Mouse (Mus musculus) forebrain, embryonic 12.5 days (tissue): ENCODE results near the gene Jph2. TPM values are rescaled to one million over a fixed set of nuclear protein-coding genes. Genes with fewer than 3 reads are reported as not detected.

Source experiments
- ATAC-seq: fragments of 200-750 bp; cut with Nextera tagmentation; 2 replicates; pipeline ENCODE4 v1.8.0; 2017; ENCODE audit warnings: moderate TSS enrichment; ENCODE audit not compliant: low FRiP score
- H3K27ac ChIP-seq: fragments of 300-500 bp; sonication (generic); 2 replicates; pipeline ENCODE4 v1.5.1; 2016; ENCODE audit warnings: mild to moderate bottlenecking
- H3K27me3 ChIP-seq: fragments of 300-500 bp; sonication (generic); 2 replicates; pipeline ENCODE4 v1.6.1; 2016; ENCODE audit warnings: mild to moderate bottlenecking
- H3K36me3 ChIP-seq: fragments of 300-500 bp; sonication (generic); replicated peaks from 2 replicates; pipeline ENCODE4 v1.6.1; 2016; ENCODE audit warnings: mild to moderate bottlenecking
- H3K4me1 ChIP-seq: fragments of 300-500 bp; sonication (generic); 2 replicates; pipeline ENCODE4 v1.6.1; 2016
- H3K4me2 ChIP-seq: fragments of 300-500 bp; sonication (generic); 2 replicates; pipeline ENCODE4 v1.6.1; 2016; ENCODE audit warnings: mild to moderate bottlenecking, moderate library complexity
- H3K4me3 ChIP-seq: fragments of 300-500 bp; sonication (generic); replicated peaks from 2 replicates; pipeline ENCODE4 v1.5.1; 2016; ENCODE audit warnings: mild to moderate bottlenecking
- H3K9ac ChIP-seq: fragments of 300-500 bp; sonication (generic); 2 replicates; pipeline ENCODE4 v1.6.1; 2016; ENCODE audit warnings: mild to moderate bottlenecking
- H3K9me3 ChIP-seq: fragments of 300-500 bp; sonication (generic); 2 replicates; pipeline ENCODE4 v1.6.1; 2016
- WGBS: fragments of 180-500 bp; shearing (Covaris S2); methylation state at CpG from one replicate; pipeline ENCODE4 v1.1.7; 2016; 5-methylcytosine and 5-hydroxymethylcytosine counted together
- polyA plus RNA-seq: library from polyadenylated mRNA; unstranded; fragments of >200 nt; fragmentation: Nextera tagmentation; extraction: Ambion mirVana; gene quantifications from 2 replicates; pipeline ENCODE4 v1.2.1, GENCODE M21; 2016

The Jph2 gene
- polyA plus RNA-seq, 1 experiment from 2014 or later = 0.24 TPM

DNA sequence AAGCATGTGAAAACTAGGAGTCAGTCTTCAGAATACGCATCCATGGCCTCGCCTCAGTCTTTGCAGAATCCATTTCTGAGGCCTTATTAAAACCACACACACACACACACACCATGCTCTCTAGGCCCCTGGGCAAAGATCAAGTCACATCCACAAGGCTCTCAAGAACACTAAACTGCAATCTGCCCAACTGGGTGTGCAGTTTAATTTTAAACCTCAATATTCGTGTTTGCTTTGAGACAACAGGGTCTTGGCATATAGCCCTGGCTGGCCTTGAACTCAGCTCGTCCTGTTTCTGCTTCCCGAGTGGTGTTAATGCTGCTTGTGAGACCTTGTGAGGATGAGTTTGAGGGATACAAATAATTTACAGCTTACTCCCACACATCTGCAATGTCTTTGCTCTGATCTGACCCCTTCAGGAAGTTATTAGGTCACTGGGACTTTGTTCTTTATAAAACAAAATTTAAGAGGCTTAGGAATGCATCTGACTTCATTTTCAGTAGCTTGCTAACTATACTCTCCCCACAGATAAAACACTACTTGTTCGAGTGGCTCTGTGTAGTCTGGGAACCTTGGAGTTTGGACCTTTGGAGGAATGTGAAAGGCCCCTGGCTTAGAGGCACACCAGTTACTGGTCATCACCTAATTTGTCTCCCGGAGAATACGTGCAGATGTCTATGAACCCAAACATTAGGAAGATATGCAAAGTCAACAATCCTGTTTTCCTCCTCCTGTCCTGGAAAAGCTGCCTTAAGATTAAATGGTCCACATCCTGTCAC, 6.4 kb upstream of the Jph2 start:
- no peak overlapping the region for H3K27ac ChIP-seq
- no peak overlapping the region for H3K9ac ChIP-seq
- no peak for ATAC-seq
- H3K4me1 ChIP-seq = no peaks in the 10 kb centered on the region
- H3K9me3 ChIP-seq = no peaks in the 10 kb centered on the region
- H3K4me2 ChIP-seq = no peak overlapping the region
- 90% methylated on average over 8 of the region's 8 CpGs for WGBS
- H3K27me3 ChIP-seq = no peaks in the 10 kb centered on the region
- peaks cover 40% of the 10 kb centered on the region for H3K36me3 ChIP-seq
- H3K4me3 ChIP-seq = no peak overlapping the region

GRCm38 (mm10) chr2:163401221-163401620, 3.4 kb upstream of the Jph2 start:
- Histone ChIP-seq H3K4me3 (no peak overlapping the region), H3K27ac (no peak overlapping the region), H3K9me3 (no peaks in the 10 kb centered on the region), H3K27me3 (no peaks in the 10 kb centered on the region), H3K4me2 (no peak overlapping the region), H3K4me1 (peaks cover 12% of the 10 kb centered on the region), H3K36me3 (peaks cover 18% of the 10 kb centered on the region), H3K9ac (no peak overlapping the region)
- WGBS = 13% methylated on average over 8 of the region's 8 CpGs
- no peak for ATAC-seq

DNA sequence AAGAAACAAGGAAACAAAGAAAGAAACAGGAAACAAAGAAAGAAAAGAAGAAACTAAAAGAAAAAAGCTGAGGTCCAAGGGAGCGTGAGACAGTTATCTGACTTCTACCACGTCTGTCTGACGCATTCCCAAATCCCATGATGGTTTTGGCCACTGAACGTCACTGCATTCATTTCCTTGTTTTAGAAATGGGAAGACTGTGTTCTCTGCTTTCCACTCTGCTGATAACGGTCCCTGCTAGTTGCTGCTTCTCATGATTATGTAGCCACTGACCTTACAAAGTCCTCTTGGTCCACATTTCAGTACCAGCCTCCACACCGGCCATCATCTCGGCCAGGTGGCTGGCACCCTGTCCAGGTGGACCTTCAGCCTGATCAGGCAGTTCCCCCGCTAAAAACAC, 1.4 kb upstream of the Jph2 start:
- no peak for ATAC-seq
- Histone ChIP-seq H3K36me3 (0 out of 2 replicates have a peak, but pooled peaks cover 3% of the 10 kb centered on the region), H3K4me1 (peaks cover 12% of the 10 kb centered on the region), H3K27ac (no peak overlapping the region), H3K4me3 (no peak overlapping the region), H3K9ac (no peak overlapping the region), H3K9me3 (no peaks in the 10 kb centered on the region), H3K4me2 (no peak overlapping the region), H3K27me3 (0 out of 2 replicates have a peak, but pooled peaks cover 3% of the 10 kb centered on the region)
- 80% methylated on average over 8 of the region's 8 CpGs for WGBS

- ATAC-seq = no peak
- no peak overlapping the region for H3K4me3 ChIP-seq
- 0 out of 2 replicates have a peak, but pooled peaks cover 3% of the 10 kb centered on the region for H3K27me3 ChIP-seq
- WGBS = 83% methylated on average over 4 of the region's 4 CpGs
- no peak overlapping the region for H3K9ac ChIP-seq
- peaks cover 12% of the 10 kb centered on the region for H3K4me1 ChIP-seq
- H3K9me3 ChIP-seq = no peaks in the 10 kb centered on the region
- H3K27ac ChIP-seq = no peak overlapping the region
- no peak overlapping the region for H3K4me2 ChIP-seq
- no peaks in the 10 kb centered on the region for H3K36me3 ChIP-seq
Measured at GRCm38 (mm10) chr2:163398770-163399169, 977 bp upstream of the Jph2 start.

- Histone ChIP-seq H3K4me2 (no peak overlapping the region), H3K9ac (no peak overlapping the region), H3K4me3 (no peak overlapping the region), H3K4me1 (peaks cover 12% of the 10 kb centered on the region), H3K9me3 (no peaks in the 10 kb centered on the region), H3K36me3 (no peaks in the 10 kb centered on the region), H3K27ac (no peak overlapping the region), H3K27me3 (0 out of 2 replicates have a peak, but pooled peaks cover 3% of the 10 kb centered on the region)
- WGBS = 94% methylated on average over 19 of the region's 19 CpGs
- no peak for ATAC-seq
Measured at GRCm38 (mm10) chr2:163397071-163397470, 722 bp downstream of the Jph2 start.

DNA sequence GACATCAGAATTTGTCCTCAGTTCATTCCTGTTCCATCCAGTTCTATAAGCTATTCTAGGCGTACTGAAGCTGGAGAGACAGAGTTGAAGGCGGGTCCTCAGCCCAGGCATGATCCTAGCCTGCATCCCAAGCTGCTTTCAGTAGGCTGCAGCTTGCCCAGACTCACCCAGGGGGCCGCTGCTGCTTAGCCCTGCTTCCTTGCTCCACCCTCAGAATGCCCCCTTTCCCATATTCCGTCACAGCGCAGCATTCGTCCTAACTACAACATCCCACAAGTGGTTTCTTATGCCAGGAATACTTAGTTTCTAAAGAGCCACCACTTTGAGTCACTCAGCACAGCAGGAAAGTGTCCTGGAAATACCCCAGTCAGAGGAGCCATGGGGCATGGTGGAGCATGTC, 2.8 kb downstream of the Jph2 start:
- H3K9me3 ChIP-seq = no peaks in the 10 kb centered on the region
- no peak for ATAC-seq
- peaks cover 12% of the 10 kb centered on the region for H3K4me1 ChIP-seq
- no peaks in the 10 kb centered on the region for H3K36me3 ChIP-seq
- H3K4me2 ChIP-seq = no peak overlapping the region
- H3K4me3 ChIP-seq = no peak overlapping the region
- H3K9ac ChIP-seq = no peak overlapping the region
- H3K27me3 ChIP-seq = 0 out of 2 replicates have a peak, but pooled peaks cover 3% of the 10 kb centered on the region
- 87% methylated on average over 6 of the region's 6 CpGs for WGBS
- H3K27ac ChIP-seq = no peak overlapping the region

DNA sequence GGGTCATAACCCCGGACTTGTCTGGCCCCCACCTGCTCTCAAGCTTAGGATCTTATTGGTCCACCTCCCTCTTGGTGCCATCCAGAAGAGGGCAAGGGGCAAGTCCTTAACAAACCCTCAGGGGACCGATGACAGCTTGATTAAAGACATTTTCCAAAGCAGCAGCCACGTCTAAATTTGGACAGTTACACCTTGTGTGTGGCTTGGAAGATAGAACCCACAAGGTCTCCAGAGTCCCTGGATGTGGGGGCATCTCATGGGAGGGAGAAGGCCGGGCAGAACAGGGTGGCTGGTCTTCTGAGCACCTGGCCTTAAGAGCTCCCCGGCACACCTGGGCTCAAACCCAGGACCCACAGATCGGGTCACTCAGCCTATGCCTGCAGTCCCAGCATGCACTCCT, 3.8 kb downstream of the Jph2 start:
- ATAC-seq = no peak
- Histone ChIP-seq H3K27me3 (0 out of 2 replicates have a peak, but pooled peaks cover 3% of the 10 kb centered on the region), H3K4me3 (no peak overlapping the region), H3K36me3 (no peaks in the 10 kb centered on the region), H3K27ac (no peak overlapping the region), H3K9me3 (no peaks in the 10 kb centered on the region), H3K4me1 (peaks cover 12% of the 10 kb centered on the region), H3K9ac (no peak overlapping the region), H3K4me2 (no peak overlapping the region)
- 79% methylated on average over 6 of the region's 6 CpGs for WGBS

GRCm38 (mm10) chr2:163393241-163393640, 4.6 kb downstream of the Jph2 start:
- no peak overlapping the region for H3K9ac ChIP-seq
- ATAC-seq = no peak
- WGBS = 91% methylated on average over 10 of the region's 10 CpGs
- no peaks in the 10 kb centered on the region for H3K36me3 ChIP-seq
- H3K27ac ChIP-seq = no peak overlapping the region
- H3K27me3 ChIP-seq = 0 out of 2 replicates have a peak, but pooled peaks cover 3% of the 10 kb centered on the region
- H3K9me3 ChIP-seq = no peaks in the 10 kb centered on the region
- H3K4me1 ChIP-seq = peaks cover 11% of the 10 kb centered on the region
- H3K4me2 ChIP-seq = no peak overlapping the region
- no peak overlapping the region for H3K4me3 ChIP-seq

- Histone ChIP-seq H3K27ac (no peak overlapping the region), H3K4me3 (no peak overlapping the region), H3K4me1 (peaks cover 3% of the 10 kb centered on the region), H3K27me3 (0 out of 2 replicates have a peak, but pooled peaks cover 3% of the 10 kb centered on the region), H3K4me2 (no peak overlapping the region), H3K9me3 (no peaks in the 10 kb centered on the region), H3K36me3 (no peaks in the 10 kb centered on the region), H3K9ac (no peak overlapping the region)
- ATAC-seq = no peak
- 80% methylated on average over 6 of the region's 6 CpGs for WGBS
Measured at GRCm38 (mm10) chr2:163392436-163392835, 5.4 kb downstream of the Jph2 start.

GRCm38 (mm10) chr2:163386423-163387190, 11.2 kb downstream of the Jph2 start:
- Histone ChIP-seq H3K4me3 (no peak overlapping the region), H3K27me3 (no peaks in the 10 kb centered on the region), H3K4me1 (no peaks in the 10 kb centered on the region), H3K36me3 (no peaks in the 10 kb centered on the region), H3K9me3 (no peaks in the 10 kb centered on the region), H3K27ac (no peak overlapping the region), H3K9ac (no peak overlapping the region), H3K4me2 (no peak overlapping the region)
- no peak for ATAC-seq
- 85% methylated on average over 15 of the region's 15 CpGs for WGBS

DNA sequence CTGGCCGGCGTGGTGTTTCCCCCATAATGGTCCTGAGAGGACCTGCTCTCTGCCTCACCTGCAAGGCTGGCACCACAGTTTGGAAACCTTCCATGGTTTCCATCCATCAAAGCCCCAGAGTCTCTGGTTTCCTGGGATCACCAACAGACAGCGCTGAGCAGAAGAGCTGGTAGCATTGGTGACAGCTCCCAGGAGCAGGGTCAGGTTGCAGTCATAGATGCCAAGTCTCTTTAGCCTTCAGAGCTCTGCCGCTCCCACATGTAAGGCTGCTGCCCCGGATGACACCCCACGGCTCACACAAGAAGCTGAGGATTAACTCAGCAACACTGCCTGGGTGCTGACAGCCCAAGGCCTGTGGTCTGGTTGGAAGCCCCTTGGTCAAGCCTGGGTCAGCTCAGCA, 12.7 kb downstream of the Jph2 start:
- no peaks in the 10 kb centered on the region for H3K36me3 ChIP-seq
- H3K27ac ChIP-seq = no peak overlapping the region
- no peaks in the 10 kb centered on the region for H3K4me1 ChIP-seq
- ATAC-seq = no peak
- H3K9me3 ChIP-seq = no peaks in the 10 kb centered on the region
- 82% methylated on average over 6 of the region's 6 CpGs for WGBS
- no peak overlapping the region for H3K4me2 ChIP-seq
- H3K27me3 ChIP-seq = no peaks in the 10 kb centered on the region
- no peak overlapping the region for H3K9ac ChIP-seq
- H3K4me3 ChIP-seq = no peak overlapping the region

- Histone ChIP-seq H3K27ac (no peak overlapping the region), H3K4me3 (no peak overlapping the region), H3K9me3 (no peaks in the 10 kb centered on the region), H3K4me1 (no peaks in the 10 kb centered on the region), H3K4me2 (no peak overlapping the region), H3K27me3 (peaks cover 15% of the 10 kb centered on the region), H3K9ac (no peak overlapping the region), H3K36me3 (no peaks in the 10 kb centered on the region)
- ATAC-seq = no peak
- 82% methylated on average over 8 of the region's 8 CpGs for WGBS
Measured at GRCm38 (mm10) chr2:163381246-163381645, 16.5 kb downstream of the Jph2 start.
